Mouse (Mus musculus): ENCODE results near the gene Nsdhl.

Nsdhl gene

GRCm38 (mm10) chrX:73003110-73003509, 84.8 kb downstream of the Nsdhl start:
- DNase-seq (ENCODE audit: low read depth, low spot score): no peak

- DNase-seq (ENCODE audit: low read depth, low spot score): no peak
These were observed 87.3 kb downstream of the Nsdhl start for GRCm38 (mm10) chrX:73005678-73006077.

GRCm38 (mm10) chrX:73007597-73008479, 89.5 kb downstream of the Nsdhl start:
- peak; percentile 93 for DNase-seq (ENCODE audit: low read depth, low spot score)
